Mouse (Mus musculus) olfactory bulb, adult 2 months (tissue): Measurements from ENCODE around the gene Adcy3. TPM values are rescaled to one million over a fixed set of nuclear protein-coding genes. Genes with fewer than 3 reads are reported as not detected.
"Not testable (repeated sequence)": the region's sequence is repeated elsewhere in the genome, so short reads cannot be mapped to it uniquely, and the experiment has no call there.

Experiments
- H3K27ac ChIP-seq: fragments of 200-500 bp; 2 replicates; pipeline ENCODE4 v1.5.1; 2012; ENCODE audit warnings: low read depth, low read length; ENCODE audit not compliant: insufficient read depth
- H3K4me1 ChIP-seq: fragments of 200-500 bp; 2 replicates; pipeline ENCODE4 v1.6.1; 2012; ENCODE audit warnings: low read length; ENCODE audit not compliant: control insufficient read depth, insufficient read depth
- H3K4me3 ChIP-seq: fragments of 200-500 bp; 2 replicates; pipeline ENCODE4 v1.5.1; 2012; ENCODE audit warnings: mild to moderate bottlenecking, low read depth, low read length, moderate library complexity; ENCODE audit not compliant: insufficient read depth
- CTCF ChIP-seq: fragments of 200-500 bp; IDR thresholded peaks from 2 replicates; pipeline ENCODE4 v1.5.1; 2012; ENCODE audit warnings: low read depth, mild to moderate bottlenecking, low read length, moderate library complexity; ENCODE audit not compliant: insufficient read depth
- POLR2A ChIP-seq: fragments of 200-500 bp; IDR thresholded peaks from 2 replicates; pipeline ENCODE4 v1.6.1; 2012; ENCODE audit warnings: mild to moderate bottlenecking, low read depth, low read length, moderate library complexity; ENCODE audit not compliant: insufficient read depth
- WGBS: fragments of 180-500 bp; shearing (Covaris S2); methylation state at CpG from one replicate; pipeline ENCODE4 v1.1.7; 2018; 5-methylcytosine and 5-hydroxymethylcytosine counted together
- polyA plus RNA-seq: library from polyadenylated mRNA; stranded (reverse); fragments of >200 nt; gene quantifications from 2 replicates; pipeline ENCODE4 v1.2.4, GENCODE M21; 2012; ENCODE audit warnings: low replicate concordance; ENCODE audit not compliant: missing spikeins, insufficient read depth, insufficient read length

Gene Adcy3
- polyA plus RNA-seq, 1 experiment = not detected

- H3K27ac ChIP-seq = no peak overlapping the region
- WGBS = 80% methylated on average over 9 of the region's 9 CpGs
- TF ChIP-seq CTCF (no peak), POLR2A (no peak)
- H3K4me3 ChIP-seq = no peak overlapping the region
- H3K4me1 ChIP-seq = peaks cover 7% of the 10 kb centered on the region
These were observed 78.3 kb downstream of the Adcy3 start for GRCm38 (mm10) chr12:4211174-4211573.

- WGBS = 64% methylated on average over 8 of the region's 8 CpGs
- Histone ChIP-seq H3K4me1 (peaks cover 7% of the 10 kb centered on the region), H3K4me3 (no peak overlapping the region), H3K27ac (no peak overlapping the region)
- TF ChIP-seq POLR2A = no peak
- no peak for TF ChIP-seq CTCF
These were observed 80.0 kb downstream of the Adcy3 start for GRCm38 (mm10) chr12:4212908-4213307.

- no peak for TF ChIP-seq CTCF
- no peak for TF ChIP-seq POLR2A
- 93% methylated on average over 7 of the region's 7 CpGs for WGBS
- no peak overlapping the region for H3K27ac ChIP-seq
- no peak overlapping the region for H3K4me3 ChIP-seq
- no peaks in the 10 kb centered on the region for H3K4me1 ChIP-seq
These were observed 97.3 kb downstream of the Adcy3 start for GRCm38 (mm10) chr12:4230156-4230555.

GRCm38 (mm10) chr12:4232777-4233176 lies 99.9 kb downstream of the Adcy3 start:
- Histone ChIP-seq H3K4me3 (no peak overlapping the region), H3K4me1 (no peaks in the 10 kb centered on the region), H3K27ac (no peak overlapping the region)
- TF ChIP-seq POLR2A = no peak
- TF ChIP-seq CTCF = no peak
- WGBS = 31% methylated on average over 4 of the region's 4 CpGs

- Histone ChIP-seq H3K4me3 (peak within 1 kb of the TSS; percentile 74), H3K27ac (peak within 1 kb of the TSS; percentile 99), H3K4me1 (no peaks in the 10 kb centered on the region)
- WGBS = under 1% methylated on average over 50 of the region's 50 CpGs
- TF ChIP-seq CTCF = no peak
- peak; percentile 30; the same call in 1 of the 2 replicates for TF ChIP-seq POLR2A
These were observed 100.9 kb downstream of the Adcy3 start, which contains the start of the genes Ptrhd1 and Cenpo for GRCm38 (mm10) chr12:4233572-4234508. Gene Ptrhd1 (plus strand): TSS chr12:4234027. Gene Cenpo (minus strand): TSS chr12:4234294.

GRCm38 (mm10) chr12:4237481-4237880 lies 104.6 kb downstream of the Adcy3 start:
- no peaks in the 10 kb centered on the region for H3K4me1 ChIP-seq
- 91% methylated on average over 15 of the region's 15 CpGs for WGBS
- no peak overlapping the region for H3K27ac ChIP-seq
- no peak overlapping the region for H3K4me3 ChIP-seq
- TF ChIP-seq CTCF (no peak), POLR2A (no peak)

GRCm38 (mm10) chr12:4240281-4240680 lies 107.4 kb downstream of the Adcy3 start:
- not testable (repeated sequence) for H3K4me3 ChIP-seq
- 73% methylated on average over 8 of the region's 8 CpGs for WGBS

GRCm38 (mm10) chr12:4243805-4244204 lies 110.9 kb downstream of the Adcy3 start:
- no peak overlapping the region for H3K4me3 ChIP-seq
- WGBS = 88% methylated on average over 2 of the region's 2 CpGs
- H3K27ac ChIP-seq = no peak overlapping the region
- no peaks in the 10 kb centered on the region for H3K4me1 ChIP-seq
- TF ChIP-seq CTCF = no peak
- TF ChIP-seq POLR2A = no peak

More at GRCm38 (mm10) chr12:4240281-4240680, 107.4 kb downstream of the Adcy3 start:
- not testable (repeated sequence) for H3K27ac ChIP-seq, H3K4me1 ChIP-seq

GRCm38 (mm10) chr12:4245742-4246141 lies 112.8 kb downstream of the Adcy3 start:
- TF ChIP-seq CTCF (no peak), POLR2A (no peak)
- H3K27ac ChIP-seq = no peak overlapping the region
- no peak overlapping the region for H3K4me3 ChIP-seq
- H3K4me1 ChIP-seq = no peaks in the 10 kb centered on the region
- 92% methylated on average over 10 of the region's 10 CpGs for WGBS

GRCm38 (mm10) chr12:4249786-4250185 lies 116.9 kb downstream of the Adcy3 start:
- no peaks in the 10 kb centered on the region for H3K4me1 ChIP-seq
- 80% methylated on average over 6 of the region's 6 CpGs for WGBS
- no peak overlapping the region for H3K27ac ChIP-seq
- H3K4me3 ChIP-seq = no peak overlapping the region
- TF ChIP-seq CTCF = no peak
- no peak for TF ChIP-seq POLR2A
